ENCODE assay signal across 12 mouse cellular contexts in the genomic region with DNA sequence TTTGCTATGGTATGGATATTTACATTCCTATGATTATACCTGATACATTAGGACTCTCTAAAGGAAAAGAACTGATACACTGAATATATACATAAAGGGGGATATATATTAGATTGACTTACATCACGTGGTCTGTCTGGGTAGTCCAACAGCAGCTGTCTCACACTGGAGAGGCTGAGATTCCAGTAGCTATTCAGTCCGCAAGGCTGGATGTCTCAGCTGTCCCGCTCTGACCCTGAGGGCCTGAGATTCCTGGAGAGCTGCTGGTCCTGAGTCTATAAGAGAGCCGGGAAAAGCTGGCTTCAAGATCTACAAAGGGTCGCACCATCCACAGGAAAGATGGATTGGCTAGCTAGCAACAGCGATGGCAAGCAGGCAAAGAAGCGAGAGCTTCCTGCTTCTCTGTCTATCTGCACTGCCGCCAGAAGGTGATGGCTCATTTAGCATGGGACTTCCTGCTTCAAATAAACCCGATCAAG. TPM values are rescaled to one million over a fixed set of nuclear protein-coding genes. Genes with fewer than 3 reads are reported as not detected.
DNase-seq lines count a peak whose midpoint lies in the region; ATAC-seq and TF ChIP-seq lines count a peak whose summit lies in the region.
"Had no signal": no experiment of that assay in that cellular context is flagged by ENCODE, and none has a peak within 500 bp of the region (broad histone marks: within the 10 kb centered on the region; RNA-seq: fewer than 3 reads in every experiment).

Gene Ston2, minus strand, starts transcription at position 429 of the 479 bp plus-strand sequence.

- H3K9ac ChIP-seq in intestine, embryonic 14.5 days (ENCODE audit: low read length) = no peak within 1 kb of the TSS
- no peak within 1 kb of the TSS for H3K9ac ChIP-seq in intestine, embryonic 16.5 days (ENCODE audit: low read depth, low read length)
- H3K9ac ChIP-seq in stomach, embryonic 14.5 days (replicated peaks; ENCODE audit: low read depth, low read length) = no peak within 1 kb of the TSS
- no peak within 1 kb of the TSS for H3K9ac ChIP-seq in stomach, postnatal 0 days (ENCODE audit: low read length)
- H3K9ac ChIP-seq in midbrain, embryonic 15.5 days = no peak within 1 kb of the TSS
- H3K9ac ChIP-seq: embryonic facial prominence, embryonic 13.5 days; heart, embryonic 13.5 days had no signal

- no peak within 1 kb of the TSS for H3K27ac ChIP-seq in intestine, embryonic 14.5 days (ENCODE audit: low read depth)
- no peak within 1 kb of the TSS for H3K27ac ChIP-seq in intestine, embryonic 16.5 days (ENCODE audit: low read length)
- no peak within 1 kb of the TSS for H3K27ac ChIP-seq in stomach, embryonic 14.5 days (ENCODE audit: low read length)
- no peak within 1 kb of the TSS for H3K27ac ChIP-seq in stomach, postnatal 0 days (replicated peaks)
- no peak within 1 kb of the TSS for H3K27ac ChIP-seq in midbrain, embryonic 15.5 days
- H3K27ac ChIP-seq: embryonic facial prominence, embryonic 13.5 days; heart, embryonic 13.5 days had no signal

- peaks cover 8% of the 10 kb centered on the region; the same call in 1 of the 2 replicates for H3K4me1 ChIP-seq in intestine, embryonic 14.5 days (replicated peaks; ENCODE audit: control insufficient read depth, insufficient read depth, low read length)
- peaks cover 7% of the 10 kb centered on the region; the same call in 1 of the 2 replicates for H3K4me1 ChIP-seq in intestine, embryonic 16.5 days (ENCODE audit: control insufficient read depth, insufficient read depth, low read length)
- H3K4me1 ChIP-seq in stomach, embryonic 14.5 days (ENCODE audit: control insufficient read depth, insufficient read depth, low read length) = peaks cover 4% of the 10 kb centered on the region
- no peaks in the 10 kb centered on the region for H3K4me1 ChIP-seq in stomach, postnatal 0 days (replicated peaks; ENCODE audit: control insufficient read depth, insufficient read depth)
- no peaks in the 10 kb centered on the region for H3K4me1 ChIP-seq in midbrain, embryonic 15.5 days

- no peaks in the 10 kb centered on the region for H3K27me3 ChIP-seq in intestine, embryonic 14.5 days (replicated peaks; ENCODE audit: control insufficient read depth, insufficient read depth, low read length)
- no peaks in the 10 kb centered on the region for H3K27me3 ChIP-seq in intestine, embryonic 16.5 days (replicated peaks; ENCODE audit: control insufficient read depth, insufficient read depth, low read length)
- no peaks in the 10 kb centered on the region for H3K27me3 ChIP-seq in stomach, embryonic 14.5 days (ENCODE audit: control insufficient read depth, insufficient read depth, low read length)
- H3K27me3 ChIP-seq in stomach, postnatal 0 days (ENCODE audit: control insufficient read depth, insufficient read depth, low read length) = no peaks in the 10 kb centered on the region
- no peaks in the 10 kb centered on the region for H3K27me3 ChIP-seq in midbrain, embryonic 15.5 days (replicated peaks)
- H3K27me3 ChIP-seq: embryonic facial prominence, embryonic 13.5 days had no signal

- ATAC-seq in intestine, embryonic 14.5 days (replicated peaks; ENCODE audit: low FRiP score, low TSS enrichment, low read depth) = no peak
- no peak for ATAC-seq in intestine, embryonic 16.5 days
- no peak for ATAC-seq in stomach, embryonic 14.5 days (ENCODE audit: insufficient number of reproducible peaks, insufficient read depth, low FRiP score, low read depth)
- ATAC-seq in stomach, postnatal 0 days (ENCODE audit: low FRiP score, low TSS enrichment) = no peak
- no peak for ATAC-seq in neutrophil, adult 5-6 weeks (ENCODE audit: extremely low read depth, insufficient number of reproducible peaks, low FRiP score, poor library complexity, severe bottlenecking)
- ATAC-seq in midbrain, embryonic 15.5 days (replicated peaks) = no peak
- ATAC-seq: intestine, postnatal 0 days had no signal

- WGBS in intestine, embryonic 14.5 days = 58% methylated on average over 9 of the region's 9 CpGs
- 64% methylated on average over 9 of the region's 9 CpGs for WGBS in intestine, embryonic 16.5 days
- 55% methylated on average over 9 of the region's 9 CpGs for WGBS in stomach, embryonic 14.5 days
- 64% methylated on average over 9 of the region's 9 CpGs for WGBS in stomach, postnatal 0 days
- WGBS in midbrain, embryonic 15.5 days = 88% methylated on average over 9 of the region's 9 CpGs

- H3K36me3 ChIP-seq in intestine, embryonic 14.5 days (ENCODE audit: control insufficient read depth, insufficient read depth, low read length) = no peaks in the 10 kb centered on the region
- H3K36me3 ChIP-seq in intestine, embryonic 16.5 days (ENCODE audit: control insufficient read depth, insufficient read depth, low read length) = no peaks in the 10 kb centered on the region
- no peaks in the 10 kb centered on the region for H3K36me3 ChIP-seq in stomach, embryonic 14.5 days (ENCODE audit: control insufficient read depth, insufficient read depth, low read length)
- no peaks in the 10 kb centered on the region for H3K36me3 ChIP-seq in stomach, postnatal 0 days (ENCODE audit: control insufficient read depth, insufficient read depth, low read length)
- no peaks in the 10 kb centered on the region for H3K36me3 ChIP-seq in midbrain, embryonic 15.5 days (replicated peaks)
- H3K36me3 ChIP-seq: embryonic facial prominence, embryonic 13.5 days; heart, embryonic 13.5 days had no signal

- peak; percentile 47 for DNase-seq in intestine, embryonic 14.5 days (ENCODE audit: low spot score)
- no peak for DNase-seq in stomach, postnatal 0 days (ENCODE audit: low spot score)
- no peak for DNase-seq in layer of hippocampus, postnatal 10 days (ENCODE audit: low spot score in 2 of 2)
- DNase-seq in urinary bladder, postnatal 4 days (ENCODE audit: low spot score in 2 of 2) = no peak
- DNase-seq: thymus, adult 18-20 months had no signal

- H3K9me3 ChIP-seq in intestine, embryonic 14.5 days (ENCODE audit: control insufficient read depth, low read length) = no peaks in the 10 kb centered on the region
- H3K9me3 ChIP-seq in intestine, embryonic 16.5 days (ENCODE audit: control insufficient read depth, low read length) = no peaks in the 10 kb centered on the region
- H3K9me3 ChIP-seq in stomach, embryonic 14.5 days (ENCODE audit: control insufficient read depth, low read depth, low read length) = no peaks in the 10 kb centered on the region
- no peaks in the 10 kb centered on the region for H3K9me3 ChIP-seq in stomach, postnatal 0 days (ENCODE audit: control insufficient read depth, low read length)
- H3K9me3 ChIP-seq in midbrain, embryonic 15.5 days = no peaks in the 10 kb centered on the region
- H3K9me3 ChIP-seq: embryonic facial prominence, embryonic 13.5 days; heart, embryonic 13.5 days had no signal

- H3K4me2 ChIP-seq in intestine, embryonic 14.5 days (ENCODE audit: low read length) = no peak within 1 kb of the TSS
- H3K4me2 ChIP-seq in intestine, embryonic 16.5 days (ENCODE audit: low read depth, low read length) = no peak within 1 kb of the TSS
- H3K4me2 ChIP-seq in stomach, embryonic 14.5 days (replicated peaks; ENCODE audit: low read depth, low read length) = no peak within 1 kb of the TSS
- H3K4me2 ChIP-seq in stomach, postnatal 0 days (replicated peaks; ENCODE audit: low read depth) = no peak within 1 kb of the TSS
- H3K4me2 ChIP-seq in midbrain, embryonic 15.5 days = no peak within 1 kb of the TSS
- H3K4me2 ChIP-seq: embryonic facial prominence, embryonic 13.5 days; heart, embryonic 13.5 days had no signal

- H3K4me3 ChIP-seq in intestine, embryonic 14.5 days (ENCODE audit: low read depth, low read length) = no peak within 1 kb of the TSS
- H3K4me3 ChIP-seq in intestine, embryonic 16.5 days (ENCODE audit: low read length) = no peak within 1 kb of the TSS
- no peak within 1 kb of the TSS for H3K4me3 ChIP-seq in stomach, embryonic 14.5 days (ENCODE audit: low read depth, low read length)
- no peak within 1 kb of the TSS for H3K4me3 ChIP-seq in stomach, postnatal 0 days (ENCODE audit: low read depth, low read length)
- H3K4me3 ChIP-seq in midbrain, embryonic 15.5 days = no peak within 1 kb of the TSS
- H3K4me3 ChIP-seq: embryonic facial prominence, embryonic 13.5 days; heart, embryonic 13.5 days had no signal

- no peak for TF ChIP-seq EP300 in stomach, postnatal 0 days (optimal IDR thresholded peaks at IDR 0.05)

- TF ChIP-seq CTCF in stomach, postnatal 0 days (IDR thresholded peaks at IDR 0.05; ENCODE audit: low read depth) = no peak

RNA-seq across cellular contexts. Expression of gene Ston2, which starts in this region (rescaled TPM):
- 7.3 and 8.3 TPM in 2 replicates for polyA plus RNA-seq in intestine, embryonic 14.5 days (2014; fragmentation: Nextera tagmentation; extraction: Ambion mirVana)
- polyA plus RNA-seq in intestine, embryonic 16.5 days (2015; fragmentation: Nextera tagmentation; extraction: Ambion mirVana) = 4.9 and 5.2 TPM in 2 replicates
- polyA plus RNA-seq in stomach, embryonic 14.5 days (2014; fragmentation: Nextera tagmentation; extraction: Ambion mirVana) = 16.4 and 18.3 TPM in 2 replicates
- polyA plus RNA-seq in stomach, postnatal 0 days (2015; fragmentation: Nextera tagmentation; extraction: Ambion mirVana) = 5.4 and 5.5 TPM in 2 replicates
- total RNA-seq in layer of hippocampus, postnatal 10 days (2021) = 10 to 100 TPM; 28.8 to 33.1 TPM
- 12.8 and 18.2 TPM in 2 replicates for total RNA-seq in neutrophil, adult 5-6 weeks (2017)
- 5.5 and 6.8 TPM in 2 replicates for polyA plus RNA-seq in midbrain, embryonic 15.5 days (2015; fragmentation: Nextera tagmentation; extraction: Ambion mirVana)
